Mouse (Mus musculus) ES-E14 (cell line): ENCODE measurements around the gene Creld2.

Experiments
- CHD2 ChIP-seq: IDR thresholded peaks from 2 replicates; pipeline ENCODE4 v1.6.1; 2014; ENCODE audit warnings: mild to moderate bottlenecking, low read depth, low read length, inconsistent platforms
- HCFC1 ChIP-seq: IDR thresholded peaks from 2 replicates; pipeline ENCODE4 v1.6.1; 2012; ENCODE audit warnings: low read length, inconsistent platforms, borderline replicate concordance; ENCODE audit not compliant: insufficient read depth
- ZC3H11A ChIP-seq: IDR thresholded peaks from 2 replicates; pipeline ENCODE4 v1.6.1; 2012; ENCODE audit warnings: low read depth, mild to moderate bottlenecking, inconsistent platforms, low read length, borderline replicate concordance
- ZNF384 ChIP-seq: IDR thresholded peaks from 2 replicates; pipeline ENCODE4 v1.6.1; 2012; ENCODE audit warnings: low read depth, low read length, inconsistent platforms

DNA sequence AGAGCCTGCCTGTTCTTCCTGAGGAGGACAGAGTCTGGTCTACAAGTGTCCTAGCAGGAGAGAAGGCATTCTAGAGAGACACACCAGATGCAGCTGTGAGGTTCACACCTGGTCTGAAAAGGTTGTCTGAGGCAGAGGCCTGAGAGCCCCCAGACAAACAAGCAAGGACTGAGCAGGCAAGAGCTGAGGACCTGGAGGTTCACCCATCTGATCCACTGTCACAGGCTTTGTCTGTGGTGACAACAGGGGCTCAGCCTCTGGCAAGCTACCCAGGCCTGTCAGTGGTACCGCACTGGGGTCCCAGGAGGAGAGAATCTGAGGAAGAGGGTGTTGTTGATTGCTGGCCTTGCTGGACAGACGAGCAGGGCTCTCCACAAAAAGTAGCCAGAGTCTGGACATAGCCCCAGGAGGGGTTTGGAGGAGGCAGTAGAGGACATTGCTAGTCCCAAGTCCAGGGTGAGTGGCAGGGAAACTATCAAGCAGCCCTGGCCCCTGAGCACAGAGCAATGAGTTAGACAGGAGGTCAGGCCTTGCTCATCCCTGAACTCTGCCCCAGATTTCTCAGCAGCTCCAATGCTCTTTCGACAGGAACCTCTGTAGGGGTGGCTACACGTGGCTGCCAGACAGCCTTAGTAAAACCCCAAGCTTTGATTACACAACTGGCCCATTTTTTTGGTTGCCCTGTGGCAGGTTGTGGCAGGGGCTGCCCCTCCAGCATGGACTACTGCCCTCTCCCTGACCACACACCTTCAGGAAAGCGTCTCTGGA is 51.2 kb downstream of the Creld2 start:
- TF ChIP-seq ZNF384 (no peak), HCFC1 (no peak), ZC3H11A (no peak), CHD2 (no peak)
